Mouse (Mus musculus) liver, adult 2 months (tissue): ENCODE measurements at regions not wholly inside any gene's neighbourhood (a gene's known extent, or its start where the extent isn't known, plus 50 kb on each side); places are given as distances from the start of the nearest gene placed in this dataset.

Experiments used
- DNase-seq: peaks from one replicate; pipeline ENCODE4 v3.0.0-alpha.2; 2011; ENCODE audit warnings: low read depth, low spot score; ENCODE audit errors: extremely low read depth
- H3K27ac ChIP-seq: fragments of 200-500 bp; replicated peaks from 2 replicates; pipeline ENCODE4 v1.5.1; 2012; ENCODE audit warnings: low read depth, mild to moderate bottlenecking, control low read depth, inconsistent platforms, low read length; ENCODE audit not compliant: insufficient read depth
- H3K27me3 ChIP-seq: fragments of 200-500 bp; 2 replicates; pipeline ENCODE4 v1.6.1; 2012; ENCODE audit warnings: mild to moderate bottlenecking, moderate library complexity, low read length, inconsistent platforms; ENCODE audit not compliant: control insufficient read depth, insufficient read depth
- H3K36me3 ChIP-seq: fragments of 200-500 bp; 2 replicates; pipeline ENCODE4 v1.6.1; 2012; ENCODE audit warnings: low read length, inconsistent platforms; ENCODE audit not compliant: control insufficient read depth, insufficient read depth
- H3K4me1 ChIP-seq: fragments of 200-500 bp; 2 replicates; pipeline ENCODE4 v1.6.1; 2011; ENCODE audit warnings: low read length; ENCODE audit not compliant: control insufficient read depth, insufficient read depth
- H3K4me3 ChIP-seq: fragments of 200-500 bp; 2 replicates; pipeline ENCODE4 v1.5.1; 2011; ENCODE audit warnings: low read depth, mild to moderate bottlenecking, control low read depth, low read length, moderate library complexity; ENCODE audit not compliant: insufficient read depth
- H3K79me2 ChIP-seq: fragments of 200-500 bp; 2 replicates; pipeline ENCODE4 v1.6.1; 2012; ENCODE audit warnings: inconsistent platforms, mild to moderate bottlenecking, low read length, moderate library complexity; ENCODE audit not compliant: control insufficient read depth, insufficient read depth
- H3K9ac ChIP-seq: fragments of 200-500 bp; 2 replicates; pipeline ENCODE4 v1.6.1; 2012; ENCODE audit warnings: low read depth, mild to moderate bottlenecking, control low read depth, inconsistent platforms, low read length
- CTCF ChIP-seq: fragments of 200-500 bp; IDR thresholded peaks from 2 replicates; pipeline ENCODE4 v1.5.1; 2011; ENCODE audit warnings: low read depth, low read length, control low read depth
- POLR2A ChIP-seq: fragments of 200-500 bp; IDR thresholded peaks from 2 replicates; pipeline ENCODE4 v1.6.1; 2011; ENCODE audit warnings: low read length, control low read depth; ENCODE audit not compliant: insufficient read depth; ENCODE audit errors: extremely low read depth
- WGBS: fragments of 180-500 bp; shearing (Covaris S2); methylation state at CpG from one replicate; pipeline ENCODE4 v1.1.7; 2018; 5-methylcytosine and 5-hydroxymethylcytosine counted together

GRCm38 (mm10) chr1:193870731-193871130 is 500.6 kb upstream of the Camk1g start:
- no peak overlapping the region for H3K4me3 ChIP-seq
- H3K36me3 ChIP-seq = no peaks in the 10 kb centered on the region
- peak; percentile 36 for DNase-seq
- TF ChIP-seq POLR2A = no peak
- no peak for TF ChIP-seq CTCF
- H3K79me2 ChIP-seq = no peaks in the 10 kb centered on the region
- H3K9ac ChIP-seq = no peak overlapping the region
- no peaks in the 10 kb centered on the region; the same call in 1 of the 2 replicates for H3K27me3 ChIP-seq
- H3K27ac ChIP-seq = no peak overlapping the region
- H3K4me1 ChIP-seq = no peaks in the 10 kb centered on the region; the same call in 1 of the 2 replicates
- 40% methylated on average over 2 of the region's 2 CpGs for WGBS

GRCm38 (mm10) chr1:193868639-193869320 is 498.7 kb upstream of the Camk1g start:
- Histone ChIP-seq H3K36me3 (no peaks in the 10 kb centered on the region), H3K79me2 (no peaks in the 10 kb centered on the region), H3K27ac (no peak overlapping the region), H3K9ac (no peak overlapping the region), H3K4me3 (no peak overlapping the region), H3K27me3 (no peaks in the 10 kb centered on the region), H3K4me1 (no peaks in the 10 kb centered on the region; the same call in 1 of the 2 replicates)
- DNase-seq = no peak
- 88% methylated on average over 4 of the region's 4 CpGs for WGBS
- TF ChIP-seq CTCF (no peak), POLR2A (no peak)

- no peaks in the 10 kb centered on the region for H3K36me3 ChIP-seq
- TF ChIP-seq POLR2A (no peak), CTCF (no peak)
These were observed 490.7 kb upstream of the Camk1g start for GRCm38 (mm10) chr1:193860767-193861299.

GRCm38 (mm10) chr1:193860354-193860753 is 490.3 kb upstream of the Camk1g start:
- TF ChIP-seq CTCF (no peak), POLR2A (no peak)
- 79% methylated on average over 2 of the region's 2 CpGs for WGBS
- Histone ChIP-seq H3K79me2 (no peaks in the 10 kb centered on the region), H3K27me3 (no peaks in the 10 kb centered on the region), H3K4me1 (no peaks in the 10 kb centered on the region), H3K27ac (no peak overlapping the region), H3K4me3 (no peak overlapping the region), H3K36me3 (no peaks in the 10 kb centered on the region), H3K9ac (no peak overlapping the region)
- no peak for DNase-seq

More at GRCm38 (mm10) chr1:193860767-193861299, 490.7 kb upstream of the Camk1g start:
- no peak for DNase-seq
- no peaks in the 10 kb centered on the region for H3K27me3 ChIP-seq
- no peak overlapping the region for H3K4me3 ChIP-seq
- 68% methylated on average over 5 of the region's 5 CpGs for WGBS
- H3K9ac ChIP-seq = no peak overlapping the region
- H3K27ac ChIP-seq = no peak overlapping the region
- no peaks in the 10 kb centered on the region for H3K79me2 ChIP-seq
- no peaks in the 10 kb centered on the region for H3K4me1 ChIP-seq

- no peak for DNase-seq
- Histone ChIP-seq H3K27me3 (no peaks in the 10 kb centered on the region), H3K79me2 (no peaks in the 10 kb centered on the region), H3K4me3 (no peak overlapping the region), H3K9ac (no peak overlapping the region), H3K36me3 (no peaks in the 10 kb centered on the region), H3K4me1 (no peaks in the 10 kb centered on the region), H3K27ac (no peak overlapping the region)
- 66% methylated on average over 10 of the region's 10 CpGs for whole genome bisulfite sequencing
- TF ChIP-seq POLR2A (no peak), CTCF (no peak)
These were observed 489.4 kb upstream of the Camk1g start for GRCm38 (mm10) chr1:193859257-193860125.

- no peak for TF ChIP-seq POLR2A
- TF ChIP-seq CTCF = no peak
- WGBS = 85% methylated on average over 5 of the region's 5 CpGs
- Histone ChIP-seq H3K27me3 (no peaks in the 10 kb centered on the region), H3K36me3 (no peaks in the 10 kb centered on the region), H3K27ac (no peak overlapping the region), H3K4me1 (no peaks in the 10 kb centered on the region), H3K9ac (no peak overlapping the region), H3K79me2 (no peaks in the 10 kb centered on the region), H3K4me3 (no peak overlapping the region)
- no peak for DNase-seq
These were observed 477.8 kb upstream of the Camk1g start for GRCm38 (mm10) chr1:193847922-193848321.
